Mouse (Mus musculus) gastrocnemius, adult 2 months (tissue): ENCODE results near the gene Atp6v0d1. TPM values are rescaled to one million over a fixed set of nuclear protein-coding genes. Genes with fewer than 3 reads are reported as not detected.

Source experiments
- DNase-seq: peaks from one replicate; pipeline ENCODE4 v3.0.0; 2022
- H3K27ac ChIP-seq: fragments of 200-600 bp; 2 replicates; pipeline ENCODE4 v1.8.1; 2022; ENCODE audit warnings: mild to moderate bottlenecking
- H3K4me3 ChIP-seq: fragments of 200-600 bp; 2 replicates; pipeline ENCODE4 v1.8.1; 2022; ENCODE audit warnings: mild to moderate bottlenecking, moderate library complexity
- CTCF ChIP-seq: fragments of 200-600 bp; IDR thresholded peaks from 2 replicates; pipeline ENCODE4 v1.8.1; 2022; ENCODE audit warnings: antibody characterized with exemption, mild to moderate bottlenecking, moderate library complexity
- intact Hi-C: fragments of 180-260 bp; cut with DNase I; formaldehyde crosslinking; loops from one replicate; pipeline ENCODE4 v1.15.1; 2025
- total RNA-seq, 2 experiments: library from RNA; stranded (reverse); gene quantifications; 2 replicates each; pipeline ENCODE4 v1.2.3; 2021

Gene Atp6v0d1
- total RNA-seq, 2 experiments from 2014 or later = 40.3 to 41.6 TPM

GRCm38 (mm10) chr8:105544544-105545205 lies 21.2 kb downstream of the Atp6v0d1 start:
- DNase-seq = peak; percentile 57
- intact Hi-C loops = no loop called here
- TF ChIP-seq CTCF = no peak

GRCm38 (mm10) chr8:105543703-105544102 lies 22.1 kb downstream of the Atp6v0d1 start:
- DNase-seq = no peak
- intact Hi-C loops = no loop called here
- H3K27ac ChIP-seq = peak overlapping the region; percentile 78
- TF ChIP-seq CTCF = no peak
- H3K4me3 ChIP-seq = no peak overlapping the region

More at GRCm38 (mm10) chr8:105544544-105545205, 21.2 kb downstream of the Atp6v0d1 start:
- no peak overlapping the region for H3K4me3 ChIP-seq
- H3K27ac ChIP-seq = peak overlapping the region; percentile 78

GRCm38 (mm10) chr8:105542808-105543207 lies 23.0 kb downstream of the Atp6v0d1 start:
- intact Hi-C loops = no loop called here
- no peak overlapping the region for H3K4me3 ChIP-seq
- TF ChIP-seq CTCF = no peak
- DNase-seq = no peak
- H3K27ac ChIP-seq = peak overlapping the region; percentile 78

GRCm38 (mm10) chr8:105542032-105542656 lies 23.7 kb downstream of the Atp6v0d1 start:
- no peak overlapping the region for H3K4me3 ChIP-seq
- no peak for TF ChIP-seq CTCF
- intact Hi-C loops = no loop called here

GRCm38 (mm10) chr8:105538940-105539339 lies 26.9 kb downstream of the Atp6v0d1 start:
- TF ChIP-seq CTCF = no peak
- intact Hi-C loops = no loop called here

More at GRCm38 (mm10) chr8:105542032-105542656, 23.7 kb downstream of the Atp6v0d1 start:
- no peak overlapping the region; the same call in 1 of the 2 replicates for H3K27ac ChIP-seq
- no peak for DNase-seq

GRCm38 (mm10) chr8:105537011-105537677 lies 28.7 kb downstream of the Atp6v0d1 start:
- no peak for TF ChIP-seq CTCF
- intact Hi-C loops = no loop called here
- H3K27ac ChIP-seq = peak overlapping the region; percentile 77
- H3K4me3 ChIP-seq = no peak overlapping the region
- DNase-seq = peak; percentile 94

More at GRCm38 (mm10) chr8:105538940-105539339, 26.9 kb downstream of the Atp6v0d1 start:
- no peak for DNase-seq
- no peak overlapping the region for H3K4me3 ChIP-seq
- peak overlapping the region; percentile 77; the same call in 1 of the 2 replicates for H3K27ac ChIP-seq

- no peak overlapping the region for H3K4me3 ChIP-seq
- no peak for TF ChIP-seq CTCF
- H3K27ac ChIP-seq = peak overlapping the region; percentile 77
- peak; percentile 67 for DNase-seq
- intact Hi-C loops = no loop called here
These were observed 29.3 kb downstream of the Atp6v0d1 start for GRCm38 (mm10) chr8:105536546-105536945.

GRCm38 (mm10) chr8:105533892-105534329 lies 31.9 kb downstream of the Atp6v0d1 start:
- intact Hi-C loops = loop anchor here (2.0 to 5.0 kb wide), 2 partner anchors 15 to 52 kb away; partner anchors contain the start of gene Hsd11b2
- H3K27ac ChIP-seq = peak overlapping the region; percentile 83
- TF ChIP-seq CTCF = peak; percentile 91

GRCm38 (mm10) chr8:105533439-105533838 lies 32.4 kb downstream of the Atp6v0d1 start:
- no peak for TF ChIP-seq CTCF
- intact Hi-C loops = loop anchor here (2.0 to 5.0 kb wide), 2 partner anchors 15 to 51 kb away; partner anchors contain the start of gene Hsd11b2
- DNase-seq = peak; percentile 49

More at GRCm38 (mm10) chr8:105533892-105534329, 31.9 kb downstream of the Atp6v0d1 start:
- peak; percentile 88 for DNase-seq
- H3K4me3 ChIP-seq = no peak overlapping the region; the same call in 1 of the 2 replicates

GRCm38 (mm10) chr8:105531774-105532173 lies 34.1 kb downstream of the Atp6v0d1 start:
- Histone ChIP-seq H3K4me3 (no peak overlapping the region), H3K27ac (peak overlapping the region; percentile 58)
- intact Hi-C loops = loop anchor here (1.0 to 5.0 kb wide), 3 partner anchors 13 to 49 kb away; partner anchors contain the start of gene Hsd11b2
- TF ChIP-seq CTCF = peak; percentile 75
- DNase-seq = peak; percentile 87

More at GRCm38 (mm10) chr8:105533439-105533838, 32.4 kb downstream of the Atp6v0d1 start:
- Histone ChIP-seq H3K4me3 (peak overlapping the region; percentile 11; the same call in 1 of the 2 replicates), H3K27ac (peak overlapping the region; percentile 83)

GRCm38 (mm10) chr8:105529271-105529670 lies 36.6 kb downstream of the Atp6v0d1 start:
- DNase-seq = peak; percentile 56
- 0 out of 2 replicates have a peak overlapping the region, but pooled peaks have one; percentile 5 for H3K27ac ChIP-seq
- intact Hi-C loops = no loop called here
- no peak for TF ChIP-seq CTCF
- no peak overlapping the region for H3K4me3 ChIP-seq

- DNase-seq = no peak
- no peak for TF ChIP-seq CTCF
- no peak overlapping the region for H3K27ac ChIP-seq
These were observed 37.6 kb downstream of the Atp6v0d1 start for GRCm38 (mm10) chr8:105528206-105528605.

More at GRCm38 (mm10) chr8:105528206-105528605, 37.6 kb downstream of the Atp6v0d1 start:
- intact Hi-C loops = no loop called here
- H3K4me3 ChIP-seq = no peak overlapping the region
